Mouse (Mus musculus): ENCODE data around the gene Tars2.
"Not testable (repeated sequence)": the region's sequence is repeated elsewhere in the genome, so short reads cannot be mapped to it uniquely, and the experiment has no call there.

The Tars2 gene

DNA sequence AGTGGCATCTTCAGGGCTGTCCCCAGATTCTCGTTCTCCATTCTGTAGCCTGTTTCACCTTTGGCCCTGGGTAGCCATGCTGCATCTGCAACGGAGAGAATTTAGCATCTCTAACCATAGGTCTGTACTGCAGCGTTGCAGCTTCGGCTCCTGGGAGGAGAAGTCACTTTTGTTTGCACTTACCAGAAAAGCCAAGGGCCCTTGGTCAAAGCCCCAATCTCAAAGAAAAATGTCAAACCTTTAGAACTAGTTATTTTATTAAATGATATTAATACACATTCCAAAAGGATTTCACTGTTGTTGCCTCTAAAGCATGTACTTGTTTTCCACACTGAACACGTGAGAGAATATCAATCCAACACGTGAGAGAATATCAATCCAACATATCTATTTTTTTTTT is at the start of gene Tars2:
TSS of gene Tars2 (minus strand) at position 101 of the 400 bp plus-strand sequence.
- DNase-seq (ENCODE audit: extremely low spot score, low read depth, low spot score): no peak

DNA sequence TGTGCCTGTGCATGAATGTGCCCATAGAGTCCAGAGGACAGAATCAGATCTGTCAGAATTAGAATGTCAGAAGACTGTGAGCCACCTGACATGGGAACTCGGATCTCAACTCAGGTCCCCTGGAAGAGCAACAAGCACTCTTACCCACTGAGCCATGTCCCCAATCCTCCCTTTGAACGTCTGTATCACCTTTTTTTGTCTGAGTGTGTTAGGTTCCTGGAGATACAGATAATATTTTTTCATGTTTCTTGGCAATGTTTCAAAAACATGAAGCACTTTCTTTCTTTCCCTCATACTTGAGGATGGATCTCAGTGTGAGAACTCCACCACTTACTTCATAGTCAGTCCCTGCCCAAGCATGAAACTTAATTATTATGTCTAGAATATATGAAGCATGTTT is 48.4 kb upstream of the Tars2 start:
- DNase-seq (ENCODE audit: extremely low spot score, low read depth, low spot score): no peak

DNA sequence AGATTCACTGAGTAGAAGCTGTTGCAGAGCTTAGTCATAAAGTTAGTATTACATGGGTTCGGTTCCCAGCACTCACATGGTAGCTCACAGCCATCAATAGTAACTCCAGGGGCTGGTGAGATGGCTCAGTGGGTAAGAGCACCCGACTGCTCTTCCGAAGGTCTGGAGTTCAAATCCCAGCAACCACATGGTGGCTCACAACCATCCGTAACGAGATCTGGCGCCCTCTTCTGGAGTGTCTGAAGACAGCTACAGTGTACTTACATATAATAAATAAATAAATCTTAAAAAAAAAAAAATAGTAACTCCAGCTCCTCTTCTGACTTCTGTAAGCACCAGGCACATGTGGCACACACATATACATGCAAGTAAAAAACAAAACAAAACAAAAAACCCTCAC is 47.6 kb upstream of the Tars2 start:
- DNase-seq (ENCODE audit: extremely low spot score, low read depth, low spot score): not testable (repeated sequence)

DNA sequence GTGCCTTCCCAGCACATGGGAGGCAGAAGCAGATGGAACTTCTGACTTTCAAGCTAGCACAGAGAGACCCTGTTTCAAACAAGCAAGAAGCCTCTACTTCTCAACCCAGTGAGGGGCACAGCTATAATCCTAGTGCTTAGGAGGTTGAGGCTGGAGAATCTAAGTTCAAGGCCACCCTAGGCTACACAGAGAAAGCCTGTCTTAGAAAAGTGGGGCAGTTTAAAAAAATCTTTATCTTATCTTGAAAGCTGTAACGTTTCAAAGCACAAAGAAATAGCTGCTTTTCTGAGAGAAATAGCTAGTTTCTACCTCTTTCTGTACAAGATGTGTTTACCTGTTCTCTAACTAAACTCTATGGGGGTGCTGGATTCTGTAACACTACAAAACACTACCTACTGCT is 46.7 kb upstream of the Tars2 start:
- no peak for DNase-seq (ENCODE audit: extremely low spot score, low read depth, low spot score)

DNA sequence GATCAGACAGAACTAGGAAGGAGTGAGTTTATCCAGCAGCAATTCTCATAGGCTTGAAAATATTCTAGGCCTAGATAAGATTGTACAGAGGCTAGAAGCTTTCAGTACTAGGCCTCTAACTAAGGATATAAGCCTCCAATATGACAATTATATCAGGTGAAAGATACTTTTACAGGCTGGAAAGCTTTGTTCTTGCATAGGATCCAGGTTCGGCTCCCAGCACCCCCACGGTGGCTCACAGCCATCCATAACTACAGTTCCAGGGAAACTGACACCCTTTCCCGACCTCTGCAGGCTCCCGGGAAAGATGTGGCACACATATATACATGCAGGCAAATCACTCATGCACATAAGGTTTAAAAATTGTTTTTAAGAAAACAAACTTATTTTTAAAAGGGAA is 43.8 kb upstream of the Tars2 start:
- no peak for DNase-seq (ENCODE audit: extremely low spot score, low read depth, low spot score)

DNA sequence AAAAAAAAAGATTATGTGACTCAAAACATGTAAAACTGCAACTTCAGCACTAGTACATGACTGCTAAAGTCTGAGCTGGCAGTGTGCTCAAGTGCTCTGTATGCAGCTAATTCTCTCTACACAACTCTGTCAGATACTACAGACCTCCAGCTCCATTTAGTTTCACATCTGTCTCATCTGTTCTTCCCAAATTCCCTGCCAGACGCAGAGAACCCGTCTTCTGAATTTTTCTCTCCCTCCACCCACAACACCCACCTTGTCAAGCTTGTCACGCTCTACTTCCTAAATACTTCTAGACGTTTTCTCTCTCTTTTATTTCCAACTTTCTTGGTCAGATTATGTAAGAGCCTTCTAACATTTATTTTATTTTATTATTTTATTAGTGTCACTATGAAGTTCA is 38.8 kb upstream of the Tars2 start:
- no peak for DNase-seq (ENCODE audit: extremely low spot score, low read depth, low spot score)

DNA sequence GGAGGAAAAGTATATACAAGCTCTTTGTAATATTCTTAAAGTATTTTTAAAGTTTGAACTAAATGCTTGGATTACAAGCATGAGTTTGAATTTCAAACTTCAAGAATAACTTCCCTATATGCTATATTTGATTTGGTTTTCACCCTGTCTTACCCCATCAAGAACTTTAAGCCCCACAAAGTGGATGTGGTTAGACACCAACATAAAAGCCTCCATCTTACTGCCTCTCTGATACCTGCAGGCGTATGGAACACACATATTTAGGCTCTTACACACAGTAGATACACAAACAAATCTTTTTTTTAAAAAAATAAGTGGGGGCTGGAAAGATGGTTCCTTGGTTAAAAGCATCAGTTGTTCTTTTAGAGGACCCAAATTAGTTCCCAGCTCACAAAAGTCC is 34.3 kb upstream of the Tars2 start:
- no peak for DNase-seq (ENCODE audit: extremely low spot score, low read depth, low spot score)

DNA sequence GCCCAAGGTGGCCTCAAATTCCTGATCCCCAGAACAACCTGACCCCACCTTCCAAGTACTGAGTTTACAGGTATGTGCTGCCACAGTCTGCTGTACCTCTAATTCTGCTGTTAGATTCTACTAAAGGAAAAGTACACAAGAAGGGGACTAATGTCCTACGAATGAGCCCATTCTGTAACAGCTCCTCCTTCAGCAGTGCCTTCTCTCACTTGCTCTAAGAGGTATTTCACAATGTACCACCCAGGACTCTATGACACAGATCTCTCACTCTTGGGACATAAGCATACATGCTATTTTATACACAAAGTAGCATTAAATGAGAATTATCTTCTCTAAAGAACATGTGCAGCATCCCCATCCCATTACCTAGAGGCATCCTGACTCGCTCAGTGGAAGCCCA is 33.7 kb upstream of the Tars2 start:
- DNase-seq (ENCODE audit: extremely low spot score, low read depth, low spot score): no peak

DNA sequence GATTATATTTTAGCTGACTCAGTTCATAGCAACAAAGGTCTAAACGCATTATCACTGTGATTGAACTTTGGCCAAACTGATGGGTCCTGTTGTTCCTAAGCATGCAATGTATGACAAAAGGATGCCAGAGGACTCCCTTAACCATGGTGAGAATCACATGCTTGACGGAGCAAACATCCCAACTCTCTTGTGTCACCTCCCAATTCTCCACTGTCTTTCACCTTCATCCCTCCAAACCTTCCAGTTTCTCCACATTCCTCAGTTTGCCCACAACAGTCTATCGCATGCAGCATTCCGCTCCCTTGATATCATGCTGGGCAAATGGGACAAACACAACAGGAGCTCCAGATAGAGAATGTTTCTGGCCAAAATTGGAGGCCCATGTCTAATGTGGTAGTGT is 25.5 kb upstream of the Tars2 start:
- DNase-seq (ENCODE audit: extremely low spot score, low read depth, low spot score): no peak

DNA sequence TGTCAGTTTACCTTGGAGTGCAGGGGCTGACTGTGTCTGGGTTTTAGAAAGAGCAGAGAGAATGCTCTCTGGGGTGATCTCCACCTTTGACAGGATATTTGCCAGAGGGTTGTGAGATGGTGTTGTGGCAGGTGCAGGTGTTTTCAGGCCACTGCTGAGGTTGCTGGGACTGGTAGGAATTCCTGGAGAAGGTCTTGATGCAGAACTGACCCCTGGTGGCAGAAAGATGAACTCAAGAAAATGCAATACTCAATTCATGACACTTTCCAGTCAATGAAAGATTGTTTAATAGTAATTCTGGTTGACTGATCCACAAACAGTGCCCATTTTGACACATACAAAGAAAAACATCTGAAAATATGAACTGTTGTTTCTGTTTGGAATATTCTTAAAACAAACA is 12.0 kb upstream of the Tars2 start:
- DNase-seq (ENCODE audit: extremely low spot score, low read depth, low spot score): no peak

DNA sequence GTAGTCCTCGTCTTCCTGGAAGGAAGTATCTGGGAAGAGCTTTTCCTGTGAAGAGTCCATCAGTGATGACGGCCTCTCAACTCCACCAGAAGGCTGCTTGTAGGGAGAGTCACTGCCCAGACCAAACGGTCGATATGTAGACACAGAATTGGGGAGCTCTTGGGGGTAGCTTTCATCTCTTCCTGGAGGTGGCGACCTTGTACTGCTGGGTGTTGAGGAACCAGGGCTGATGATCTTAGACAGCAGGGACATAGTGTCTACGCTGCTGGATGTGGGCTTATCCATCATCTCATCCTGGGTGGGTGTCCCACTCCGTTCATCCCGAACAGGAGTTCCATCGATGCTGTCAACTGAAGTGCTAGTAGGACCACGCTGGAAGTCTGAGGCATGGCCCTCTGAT is 5.5 kb upstream of the Tars2 start:
- no peak for DNase-seq (ENCODE audit: extremely low spot score, low read depth, low spot score)

DNA sequence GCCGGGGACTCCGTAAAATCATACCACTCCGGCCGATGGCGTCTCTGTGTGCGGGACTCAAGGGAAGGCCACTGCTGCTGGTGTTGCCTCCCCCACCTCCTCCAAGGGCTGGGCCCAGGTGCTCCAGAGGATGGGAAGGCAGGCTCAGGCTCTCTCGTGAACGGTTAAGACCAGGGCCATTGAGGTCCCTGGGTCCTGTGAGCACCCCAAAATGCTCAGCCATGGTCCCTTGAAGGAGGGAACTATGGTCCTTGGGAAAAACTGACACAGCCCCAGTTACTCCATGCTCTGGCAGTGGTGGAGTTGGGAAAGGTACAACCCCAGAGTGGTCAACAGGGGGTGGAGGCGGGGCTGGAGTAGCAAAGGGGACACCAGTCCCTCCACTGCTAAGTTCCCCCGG is 3.8 kb upstream of the Tars2 start:
- DNase-seq (ENCODE audit: extremely low spot score, low read depth, low spot score): no peak

DNA sequence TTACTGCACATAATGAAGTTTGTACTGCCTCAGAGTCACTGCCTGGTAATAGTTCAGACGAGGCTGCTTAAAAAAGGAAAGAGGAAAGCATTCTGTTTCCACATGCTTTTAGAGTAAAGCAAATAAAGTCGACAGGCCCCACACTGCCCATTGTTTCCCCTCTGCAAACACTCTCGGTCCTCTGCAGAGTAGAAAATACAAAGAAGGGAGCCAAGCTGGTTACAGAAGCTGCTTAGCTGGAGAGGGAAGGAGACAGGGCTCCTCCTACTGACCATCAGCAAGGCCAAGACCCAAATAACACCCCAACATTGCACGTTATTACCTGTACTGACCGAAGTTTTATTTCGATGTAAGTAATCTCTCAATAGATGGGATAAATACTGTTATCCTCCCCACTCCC is 3.0 kb upstream of the Tars2 start:
- no peak for DNase-seq (ENCODE audit: extremely low spot score, low read depth, low spot score)

DNA sequence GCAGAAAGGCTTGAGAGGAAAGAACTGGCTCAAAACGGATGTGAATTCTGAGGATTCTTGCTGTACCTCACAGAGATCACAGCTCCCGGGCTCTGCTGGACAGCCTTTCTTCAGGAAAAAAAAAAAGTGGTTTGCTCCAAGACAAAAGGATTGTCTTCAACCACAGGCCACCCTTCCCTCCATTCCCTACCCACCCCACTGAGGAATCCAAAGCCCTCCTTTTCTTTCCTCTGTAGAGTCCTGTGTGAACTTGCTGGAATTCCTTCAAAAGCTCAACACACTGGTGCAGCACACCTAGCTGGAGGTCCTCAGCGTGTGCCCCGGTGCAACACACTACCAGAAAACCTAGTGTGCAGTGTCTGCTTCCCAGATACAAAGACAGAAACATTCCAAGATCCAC is 1.8 kb upstream of the Tars2 start:
- no peak for DNase-seq (ENCODE audit: extremely low spot score, low read depth, low spot score)

DNA sequence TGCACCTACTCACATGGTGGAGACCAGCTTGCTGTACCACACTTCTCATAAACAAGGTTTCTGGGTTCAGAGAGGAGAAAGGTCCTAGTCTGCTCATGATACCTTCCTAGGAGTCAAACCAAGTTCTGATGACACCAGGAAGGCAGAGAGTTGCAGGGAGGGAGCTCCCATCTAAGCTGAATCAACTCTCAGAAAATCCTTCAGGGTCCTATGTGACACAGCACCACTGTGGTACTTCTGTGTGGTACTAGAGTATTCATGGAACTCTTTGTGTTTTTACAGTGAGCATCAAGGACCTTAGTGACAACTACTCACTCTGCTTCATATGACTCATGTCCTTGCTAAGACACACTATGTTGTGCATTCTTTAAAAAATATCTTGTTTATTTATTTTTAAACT is 650 bp upstream of the Tars2 start:
- no peak for DNase-seq (ENCODE audit: extremely low spot score, low read depth, low spot score)

DNA sequence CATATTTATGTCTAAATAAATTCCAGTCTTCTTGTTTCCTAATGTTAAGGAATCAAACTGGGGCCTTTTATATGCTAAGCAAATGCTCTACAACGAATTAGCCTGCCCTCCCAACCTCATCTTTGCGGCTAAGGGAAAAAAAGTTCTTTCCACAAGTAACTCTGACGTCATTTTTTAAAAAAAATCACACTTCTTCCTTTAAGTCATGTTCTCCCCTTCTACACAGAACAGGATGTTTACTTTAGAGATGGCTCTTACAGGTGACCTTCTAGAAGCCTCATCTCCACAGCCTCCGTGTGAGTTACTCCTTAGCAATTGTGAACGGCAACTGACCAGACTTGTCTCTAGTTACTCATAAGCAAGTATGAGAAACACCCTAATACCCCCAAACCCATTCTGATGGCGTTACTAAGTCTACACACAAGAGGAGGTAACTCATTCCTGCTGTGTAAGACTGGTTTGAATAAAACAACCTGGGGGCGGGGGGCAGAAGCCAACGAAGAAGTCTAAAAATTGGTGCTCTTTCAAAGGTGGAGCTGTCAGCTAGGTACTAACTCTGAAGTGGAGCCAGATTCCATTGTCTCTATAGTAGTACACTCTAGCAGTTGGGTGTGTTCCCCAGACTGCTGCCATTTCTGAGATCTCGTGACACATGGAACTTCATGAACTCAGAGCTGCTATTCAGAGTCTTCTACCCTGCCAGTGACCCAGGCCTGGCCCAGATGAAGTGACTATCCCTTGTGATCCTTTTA is 1.4 kb downstream of the Tars2 start:
- no peak for DNase-seq (ENCODE audit: extremely low spot score, low read depth, low spot score)

DNA sequence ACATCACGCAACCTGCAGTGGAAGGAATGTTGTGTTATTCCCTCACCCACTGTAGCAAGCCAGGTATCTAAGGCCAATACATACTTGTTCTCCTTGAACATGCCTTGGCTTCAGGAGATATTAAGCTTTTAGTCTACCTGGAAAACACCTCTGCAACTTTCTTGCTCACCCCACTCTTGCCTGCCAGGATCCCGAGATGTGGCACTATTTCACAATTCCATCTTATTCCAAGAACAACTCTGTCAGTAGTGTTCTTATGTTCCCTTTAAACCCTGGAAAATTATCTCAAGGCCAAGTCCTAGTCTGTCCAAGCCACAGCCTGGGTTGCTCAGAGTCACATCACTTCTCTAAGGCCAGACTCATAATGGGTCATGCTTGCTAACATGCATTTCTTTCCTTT is 3.2 kb downstream of the Tars2 start:
- DNase-seq (ENCODE audit: extremely low spot score, low read depth, low spot score): no peak

DNA sequence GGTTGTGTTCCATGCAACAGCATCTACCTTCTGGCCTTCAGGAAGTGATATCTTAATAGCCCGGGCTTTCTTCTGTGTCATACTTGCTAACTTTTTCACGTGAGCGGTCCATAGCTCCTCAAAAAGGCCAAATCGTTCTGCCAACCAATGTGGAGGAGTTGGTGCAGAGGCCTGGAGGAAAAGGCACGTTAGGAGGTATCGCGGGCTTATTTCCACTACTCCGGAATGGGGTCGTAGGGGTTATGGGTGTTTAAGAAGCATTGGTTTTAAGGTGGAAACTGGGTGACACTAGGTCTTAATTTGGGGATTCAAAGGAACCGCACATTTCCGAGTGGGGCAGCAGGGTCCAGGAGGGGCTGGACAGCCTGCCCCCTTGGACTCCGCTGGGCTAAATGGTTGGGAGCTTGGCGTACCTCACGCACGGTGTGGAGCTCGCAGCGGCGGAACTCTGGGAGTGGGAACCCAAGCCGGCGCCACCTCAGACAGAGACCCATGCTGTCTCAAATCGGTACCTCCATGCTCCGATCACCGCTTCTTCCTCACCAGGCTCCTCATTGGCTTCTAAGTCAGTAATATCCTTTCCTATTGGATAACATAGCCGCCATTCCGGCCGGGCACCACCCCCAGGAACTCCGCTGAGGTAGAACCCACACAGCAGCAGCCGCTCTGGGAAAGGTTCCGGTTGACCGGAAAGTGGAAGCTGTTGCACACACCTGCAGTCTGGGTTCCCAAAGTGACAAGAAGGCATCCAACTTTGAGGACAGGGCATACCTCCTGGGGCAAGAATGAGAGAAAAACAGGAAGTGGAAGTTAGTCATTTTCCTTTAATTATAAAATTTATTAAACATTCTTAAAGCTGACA is 5.4 kb downstream of the Tars2 start:
- peak; percentile 81 for DNase-seq (ENCODE audit: extremely low spot score, low read depth, low spot score)

DNA sequence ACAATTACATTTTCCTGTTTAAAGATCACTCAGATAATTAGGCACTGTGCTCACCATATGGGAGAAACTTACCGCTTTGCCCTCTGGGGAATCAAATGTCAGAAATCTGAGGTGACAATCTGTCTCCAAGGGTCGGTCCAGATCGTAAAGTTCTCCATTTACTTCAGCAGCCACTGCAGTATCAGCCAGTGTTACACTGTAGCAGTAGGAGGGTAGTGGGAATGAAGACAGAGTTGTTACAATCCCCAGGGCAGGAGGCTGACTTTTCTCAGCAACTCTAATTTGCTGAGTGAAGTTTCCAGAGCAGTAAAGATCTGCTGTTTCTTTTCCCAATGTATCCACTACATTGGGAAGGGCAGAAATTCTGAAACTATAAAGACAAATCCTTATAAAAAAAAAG is 7.1 kb downstream of the Tars2 start:
- no peak for DNase-seq (ENCODE audit: extremely low spot score, low read depth, low spot score)

DNA sequence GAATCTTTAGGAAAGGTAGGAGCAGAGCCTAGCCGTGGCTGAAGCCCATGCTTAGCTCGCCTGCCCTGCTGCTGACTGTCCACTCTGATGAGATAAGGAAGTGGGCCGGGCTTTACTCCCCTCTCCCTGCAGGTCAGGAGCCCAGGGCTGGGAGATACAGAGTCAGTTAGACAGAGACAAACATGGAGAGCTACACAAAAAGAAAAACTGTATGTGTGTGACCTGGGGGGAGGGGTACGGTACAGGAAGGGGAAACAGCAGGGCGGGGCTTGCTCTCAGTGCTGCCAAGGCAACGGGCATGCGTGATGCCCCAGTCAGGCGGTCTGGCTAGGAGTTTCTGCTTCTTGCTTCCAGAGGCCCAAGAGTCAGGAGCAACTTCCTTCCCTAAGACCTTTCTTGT is 19.6 kb downstream of the Tars2 start:
- no peak for DNase-seq (ENCODE audit: extremely low spot score, low read depth, low spot score)

DNA sequence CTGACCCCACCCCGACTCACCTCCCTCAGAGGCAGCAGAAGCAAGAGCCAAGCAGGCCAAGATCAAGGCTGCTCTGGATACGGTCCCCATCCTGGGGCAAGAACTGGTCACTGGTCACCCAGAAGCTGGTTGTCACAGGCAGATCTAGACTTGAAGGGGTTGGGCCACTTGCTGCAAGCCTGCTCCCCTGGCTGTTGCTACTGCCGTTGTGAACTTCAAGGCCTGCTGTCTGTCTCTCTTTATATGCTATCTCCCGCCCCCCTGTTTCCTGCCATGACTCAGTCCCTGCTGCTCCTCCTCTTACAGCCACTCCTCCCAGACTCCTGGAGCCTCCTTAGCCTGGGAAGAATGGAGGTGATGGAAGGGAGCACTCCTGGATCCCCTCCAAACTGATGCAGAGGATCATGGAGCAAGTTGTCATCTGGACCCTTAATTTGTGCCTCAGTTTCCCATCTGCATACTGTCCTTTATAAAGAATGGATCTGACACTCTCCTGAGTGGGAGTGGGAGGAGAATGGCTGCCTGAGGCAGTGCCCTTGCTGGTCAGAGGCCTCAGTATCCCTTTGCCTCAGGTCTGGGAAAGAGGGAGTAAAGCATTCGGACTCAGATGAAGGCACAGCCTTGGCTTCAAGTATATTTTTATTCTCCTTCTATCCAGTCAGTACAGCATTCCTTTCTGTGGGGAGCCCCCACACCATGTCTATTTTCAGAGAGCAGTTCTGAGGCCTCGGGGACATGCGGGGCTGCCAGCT is 20.5 kb downstream of the Tars2 start, which contains the start of gene Ecm1:
TSS of gene Ecm1 (minus strand) at position 217 of the 752 bp plus-strand sequence.
- DNase-seq (ENCODE audit: extremely low spot score, low read depth, low spot score): no peak
